Mouse (Mus musculus): ENCODE data around the gene Tedc2. TPM values are rescaled to one million over a fixed set of nuclear protein-coding genes. Genes with fewer than 3 reads are reported as not detected.

Tedc2 gene
- polyA plus RNA-seq, 1 experiment from 2014 or later: 11.9 TPM

GRCm38 (mm10) chr17:24170125-24170524, 50.5 kb downstream of the Tedc2 start:
- peaks cover 20% of the 10 kb centered on the region; the same call in 1 of the 2 replicates for H3K36me3 ChIP-seq (ENCODE audit: control insufficient read depth, insufficient read depth, low read length)
- peak overlapping the region; percentile 94 for H3K4me3 ChIP-seq (ENCODE audit: low read depth, low read length)
- 62% methylated on average over 3 of the region's 3 CpGs for WGBS
- peak overlapping the region; percentile 62 for H3K4me2 ChIP-seq (replicated peaks; ENCODE audit: low read depth, low read length)
- peaks cover 14% of the 10 kb centered on the region for H3K4me1 ChIP-seq (ENCODE audit: control insufficient read depth, insufficient read depth, low read length)
- peak overlapping the region; percentile 95; the same call in 1 of the 2 replicates for H3K27ac ChIP-seq (ENCODE audit: low read length)
- no peak for ATAC-seq (ENCODE audit: insufficient number of reproducible peaks, insufficient read depth, low FRiP score, low read depth)
- H3K27me3 ChIP-seq (ENCODE audit: control insufficient read depth, insufficient read depth, low read length): no peaks in the 10 kb centered on the region
- peak overlapping the region; percentile 74; the same call in 1 of the 2 replicates for H3K9ac ChIP-seq (replicated peaks; ENCODE audit: low read depth, low read length)
- H3K9me3 ChIP-seq (ENCODE audit: control insufficient read depth, low read depth, low read length): no peaks in the 10 kb centered on the region

DNA sequence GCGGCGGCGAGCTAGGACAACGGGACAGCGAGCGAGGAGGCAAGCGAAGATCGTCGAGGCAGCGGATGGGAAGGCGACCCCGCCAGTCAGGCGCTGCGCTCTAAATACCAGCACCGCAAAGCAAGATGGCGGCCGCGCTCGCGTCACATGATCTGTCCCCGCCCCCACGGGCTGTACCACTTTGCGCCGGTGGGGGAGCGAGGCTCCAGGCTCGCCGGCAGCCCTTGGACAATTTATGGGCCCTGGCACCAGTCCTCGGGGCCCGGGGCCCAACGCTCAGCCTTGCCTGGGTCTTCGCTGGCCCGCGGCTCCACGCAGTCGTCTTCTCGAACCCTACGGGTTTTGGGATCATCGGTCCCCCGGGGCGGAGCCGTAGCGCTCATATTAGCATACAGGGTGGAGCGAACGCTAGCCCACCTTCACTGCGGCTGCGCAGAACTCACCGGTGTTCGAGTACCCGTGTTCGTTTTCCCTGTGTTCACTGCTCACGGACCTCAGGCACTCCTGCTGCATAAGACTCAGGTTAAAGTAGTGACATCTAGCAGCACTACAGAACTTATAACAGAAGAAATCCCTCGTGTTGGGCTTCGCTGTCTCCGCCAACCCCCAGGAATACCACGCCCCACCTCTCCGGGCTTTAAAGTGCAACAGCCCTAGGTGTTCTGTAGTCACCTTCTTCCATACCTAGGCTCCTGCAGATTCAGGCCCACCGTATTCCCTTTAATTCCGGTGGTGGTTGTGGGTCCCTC, 51.2 kb downstream of the Tedc2 start, which contains the start of gene Atp6v0c:
Gene Atp6v0c, minus strand, starts transcription at position 386 of the 749 bp plus-strand sequence.
- H3K9ac ChIP-seq (replicated peaks; ENCODE audit: low read depth, low read length): peak within 1 kb of the TSS; percentile 74
- no peaks in the 10 kb centered on the region for H3K27me3 ChIP-seq (ENCODE audit: control insufficient read depth, insufficient read depth, low read length)
- H3K27ac ChIP-seq (ENCODE audit: low read length): peak within 1 kb of the TSS; percentile 95
- H3K4me1 ChIP-seq (ENCODE audit: control insufficient read depth, insufficient read depth, low read length): peaks cover 14% of the 10 kb centered on the region
- ATAC-seq (ENCODE audit: insufficient number of reproducible peaks, insufficient read depth, low FRiP score, low read depth): peak; percentile 90
- H3K9me3 ChIP-seq (ENCODE audit: control insufficient read depth, low read depth, low read length): no peaks in the 10 kb centered on the region
- under 1% methylated on average over 58 of the region's 58 CpGs for WGBS
- H3K4me2 ChIP-seq (replicated peaks; ENCODE audit: low read depth, low read length): peak within 1 kb of the TSS; percentile 71
- H3K4me3 ChIP-seq (ENCODE audit: low read depth, low read length): peak within 1 kb of the TSS; percentile 94
- peaks cover 22% of the 10 kb centered on the region; the same call in 1 of the 2 replicates for H3K36me3 ChIP-seq (ENCODE audit: control insufficient read depth, insufficient read depth, low read length)

DNA sequence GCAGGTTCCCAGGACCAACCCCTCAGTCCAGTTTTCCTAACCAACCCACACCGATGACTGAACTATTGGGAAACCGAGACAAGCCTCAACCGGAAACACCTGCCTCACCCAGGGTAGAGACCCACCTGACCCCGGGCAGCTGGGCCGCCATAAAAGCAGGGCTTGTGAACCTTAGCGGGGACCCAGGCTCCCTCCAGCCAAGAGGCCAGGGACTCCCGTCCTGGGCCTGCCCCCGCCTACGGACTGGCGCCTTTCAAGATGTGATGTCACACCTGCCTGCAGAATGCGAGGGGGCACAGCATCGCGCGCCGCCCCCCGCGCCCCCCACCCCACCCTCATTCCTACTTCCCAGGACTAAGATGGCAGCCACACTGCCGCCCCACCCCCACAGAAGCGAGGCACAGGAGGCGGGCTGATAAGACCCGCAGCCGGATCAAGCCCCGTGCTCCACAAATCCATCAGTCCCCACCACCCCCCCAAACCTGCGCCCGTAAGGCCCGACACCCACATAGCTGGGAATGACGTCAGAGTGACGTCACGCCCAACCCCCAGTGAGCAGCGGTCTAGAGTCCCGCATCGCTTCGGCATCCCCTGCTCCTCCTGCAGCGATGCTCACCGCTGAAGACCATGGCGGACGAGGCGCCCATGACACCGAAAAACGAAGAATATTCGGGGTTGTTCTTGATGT, 51.9 kb downstream of the Tedc2 start:
- Histone ChIP-seq H3K4me2 (replicated peaks; ENCODE audit: low read depth, low read length) (peak overlapping the region; percentile 71), H3K4me3 (ENCODE audit: low read depth, low read length) (peak overlapping the region; percentile 94), H3K9me3 (ENCODE audit: control insufficient read depth, low read depth, low read length) (no peaks in the 10 kb centered on the region), H3K36me3 (ENCODE audit: control insufficient read depth, insufficient read depth, low read length) (peaks cover 22% of the 10 kb centered on the region; the same call in 1 of the 2 replicates), H3K27me3 (ENCODE audit: control insufficient read depth, insufficient read depth, low read length) (no peaks in the 10 kb centered on the region), H3K9ac (replicated peaks; ENCODE audit: low read depth, low read length) (peak overlapping the region; percentile 74), H3K27ac (ENCODE audit: low read length) (peak overlapping the region; percentile 95), H3K4me1 (ENCODE audit: control insufficient read depth, insufficient read depth, low read length) (peaks cover 14% of the 10 kb centered on the region)
- under 1% methylated on average over 41 of the region's 41 CpGs for WGBS
- peak; percentile 46 for ATAC-seq (ENCODE audit: insufficient number of reproducible peaks, insufficient read depth, low FRiP score, low read depth)

- no peak for ATAC-seq (ENCODE audit: insufficient number of reproducible peaks, insufficient read depth, low FRiP score, low read depth)
- peak overlapping the region; percentile 71 for H3K4me2 ChIP-seq (replicated peaks; ENCODE audit: low read depth, low read length)
- peak overlapping the region; percentile 94 for H3K4me3 ChIP-seq (ENCODE audit: low read depth, low read length)
- H3K9ac ChIP-seq (replicated peaks; ENCODE audit: low read depth, low read length): peak overlapping the region; percentile 74
- peaks cover 22% of the 10 kb centered on the region; the same call in 1 of the 2 replicates for H3K36me3 ChIP-seq (ENCODE audit: control insufficient read depth, insufficient read depth, low read length)
- H3K9me3 ChIP-seq (ENCODE audit: control insufficient read depth, low read depth, low read length): no peaks in the 10 kb centered on the region
- peaks cover 15% of the 10 kb centered on the region for H3K4me1 ChIP-seq (ENCODE audit: control insufficient read depth, insufficient read depth, low read length)
- 49% methylated on average over 7 of the region's 7 CpGs for WGBS
- H3K27me3 ChIP-seq (ENCODE audit: control insufficient read depth, insufficient read depth, low read length): no peaks in the 10 kb centered on the region
- H3K27ac ChIP-seq (ENCODE audit: low read length): peak overlapping the region; percentile 95; the same call in 1 of the 2 replicates
Observed at GRCm38 (mm10) chr17:24167891-24168505, 52.7 kb downstream of the Tedc2 start.

- peaks cover 22% of the 10 kb centered on the region for H3K4me1 ChIP-seq (ENCODE audit: control insufficient read depth, insufficient read depth, low read length)
- WGBS: 88% methylated on average over 6 of the region's 6 CpGs
- H3K9ac ChIP-seq (replicated peaks; ENCODE audit: low read depth, low read length): no peak overlapping the region
- no peak overlapping the region for H3K4me2 ChIP-seq (replicated peaks; ENCODE audit: low read depth, low read length)
- no peak overlapping the region for H3K27ac ChIP-seq (ENCODE audit: low read length)
- no peaks in the 10 kb centered on the region for H3K9me3 ChIP-seq (ENCODE audit: control insufficient read depth, low read depth, low read length)
- no peaks in the 10 kb centered on the region for H3K27me3 ChIP-seq (ENCODE audit: control insufficient read depth, insufficient read depth, low read length)
- H3K4me3 ChIP-seq (ENCODE audit: low read depth, low read length): no peak overlapping the region
- H3K36me3 ChIP-seq (ENCODE audit: control insufficient read depth, insufficient read depth, low read length): peaks cover 22% of the 10 kb centered on the region; the same call in 1 of the 2 replicates
- ATAC-seq (ENCODE audit: insufficient number of reproducible peaks, insufficient read depth, low FRiP score, low read depth): no peak
Observed at GRCm38 (mm10) chr17:24167120-24167519, 53.5 kb downstream of the Tedc2 start.

Small RNA genes within 50 kb of the gene (microRNA-seq; reads per million reads assigned to microRNA genes)
- gene Mir5134 (2.9 reads per million, percentile 3 among the genes with 10 or more reads in this experiment), gene Mir6965 (1.3 reads per million)

Other genes starting within 250 kb of the Tedc2 start
- not detected in 2 replicates for gene Prss30, start 240.3 kb downstream of the Tedc2 start, polyA plus RNA-seq (2014; fragmentation: Nextera tagmentation; extraction: Ambion mirVana)
- 1.9 and 3.1 TPM in 2 replicates for gene Prss22, start 222.8 kb downstream of the Tedc2 start, polyA plus RNA-seq (2014; fragmentation: Nextera tagmentation; extraction: Ambion mirVana)
- gene Prss27, start 182.7 kb downstream of the Tedc2 start, polyA plus RNA-seq (2014; fragmentation: Nextera tagmentation; extraction: Ambion mirVana): 0.20 and 0.46 TPM in 2 replicates
- gene Kctd5, start 147.4 kb downstream of the Tedc2 start, polyA plus RNA-seq (2014; fragmentation: Nextera tagmentation; extraction: Ambion mirVana): 58.1 and 61.0 TPM in 2 replicates
- gene Pdpk1, start 69.9 kb downstream of the Tedc2 start, polyA plus RNA-seq (2014; fragmentation: Nextera tagmentation; extraction: Ambion mirVana): 43.9 and 44.3 TPM in 2 replicates
- gene Amdhd2, start 57.1 kb downstream of the Tedc2 start, polyA plus RNA-seq (2014; fragmentation: Nextera tagmentation; extraction: Ambion mirVana): 28.2 and 29.7 TPM in 2 replicates
- 506 and 549 TPM in 2 replicates for gene Atp6v0c, start 51.1 kb downstream of the Tedc2 start, polyA plus RNA-seq (2014; fragmentation: Nextera tagmentation; extraction: Ambion mirVana)
- gene Tbc1d24, start 15.3 kb downstream of the Tedc2 start, polyA plus RNA-seq (2014; fragmentation: Nextera tagmentation; extraction: Ambion mirVana): 6.3 and 8.3 TPM in 2 replicates
- gene Ntn3, start 11.3 kb downstream of the Tedc2 start, polyA plus RNA-seq (2014; fragmentation: Nextera tagmentation; extraction: Ambion mirVana): 10.2 and 10.4 TPM in 2 replicates
- gene Ccnf, start 30.6 kb upstream of the Tedc2 start, polyA plus RNA-seq (2014; fragmentation: Nextera tagmentation; extraction: Ambion mirVana): 57.6 and 67.1 TPM in 2 replicates
- not detected in 2 replicates for gene Abca17, start 130.2 kb upstream of the Tedc2 start, polyA plus RNA-seq (2014; fragmentation: Nextera tagmentation; extraction: Ambion mirVana)
- gene Abca3, start 131.1 kb upstream of the Tedc2 start, polyA plus RNA-seq (2014; fragmentation: Nextera tagmentation; extraction: Ambion mirVana): 16.3 and 16.4 TPM in 2 replicates
- gene Rnps1, start 193.7 kb upstream of the Tedc2 start, polyA plus RNA-seq (2014; fragmentation: Nextera tagmentation; extraction: Ambion mirVana): 254 and 265 TPM in 2 replicates
- 98.1 and 112 TPM in 2 replicates for gene Eci1, start 205.8 kb upstream of the Tedc2 start, polyA plus RNA-seq (2014; fragmentation: Nextera tagmentation; extraction: Ambion mirVana)
- gene Dnase1l2, start 222.3 kb upstream of the Tedc2 start, polyA plus RNA-seq (2014; fragmentation: Nextera tagmentation; extraction: Ambion mirVana): 2.6 and 3.1 TPM in 2 replicates
- gene E4f1, start 249.5 kb upstream of the Tedc2 start, polyA plus RNA-seq (2014; fragmentation: Nextera tagmentation; extraction: Ambion mirVana): 25.1 and 28.5 TPM in 2 replicates
- 51.7 and 57.0 TPM in 2 replicates for gene Pgp, start 249.5 kb upstream of the Tedc2 start, polyA plus RNA-seq (2014; fragmentation: Nextera tagmentation; extraction: Ambion mirVana)